Mouse (Mus musculus) neural tube, embryonic 12.5 days (tissue): ENCODE results near the gene Ly6g6e. TPM values are rescaled to one million over a fixed set of nuclear protein-coding genes. Genes with fewer than 3 reads are reported as not detected.
"Not testable (repeated sequence)": the region's sequence is repeated elsewhere in the genome, so short reads cannot be mapped to it uniquely, and the experiment has no call there.

Source experiments
- ATAC-seq: fragments of 200-750 bp; cut with Nextera tagmentation; 2 replicates; pipeline ENCODE4 v1.8.0; 2017; ENCODE audit warnings: low read depth, mild to moderate bottlenecking, moderate TSS enrichment, moderate library complexity; ENCODE audit not compliant: low FRiP score
- H3K27ac ChIP-seq: fragments of 300-500 bp; sonication (generic); 2 replicates; pipeline ENCODE4 v1.5.1; 2016
- H3K27me3 ChIP-seq: fragments of 300-500 bp; sonication (generic); replicated peaks from 2 replicates; pipeline ENCODE4 v1.6.1; 2016; ENCODE audit warnings: mild to moderate bottlenecking
- H3K36me3 ChIP-seq: fragments of 300-500 bp; sonication (generic); 2 replicates; pipeline ENCODE4 v1.6.1; 2016; ENCODE audit warnings: mild to moderate bottlenecking
- H3K4me1 ChIP-seq: fragments of 300-500 bp; sonication (generic); 2 replicates; pipeline ENCODE4 v1.6.1; 2016
- H3K4me2 ChIP-seq: fragments of 300-500 bp; sonication (generic); replicated peaks from 2 replicates; pipeline ENCODE4 v1.6.1; 2016; ENCODE audit warnings: mild to moderate bottlenecking
- H3K4me3 ChIP-seq: fragments of 300-500 bp; sonication (generic); 2 replicates; pipeline ENCODE4 v1.5.1; 2016
- H3K9ac ChIP-seq: fragments of 300-500 bp; sonication (generic); 2 replicates; pipeline ENCODE4 v1.6.1; 2016; ENCODE audit warnings: mild to moderate bottlenecking
- H3K9me3 ChIP-seq: fragments of 300-500 bp; sonication (generic); 2 replicates; pipeline ENCODE4 v1.6.1; 2016; ENCODE audit warnings: mild to moderate bottlenecking
- WGBS: fragments of 180-500 bp; shearing (Covaris S2); methylation state at CpG from one replicate; pipeline ENCODE4 v1.1.7; 2016; 5-methylcytosine and 5-hydroxymethylcytosine counted together
- polyA plus RNA-seq: library from polyadenylated mRNA; unstranded; fragments of >200 nt; fragmentation: Nextera tagmentation; extraction: Ambion mirVana; gene quantifications from 2 replicates; pipeline ENCODE4 v1.2.1, GENCODE M21; 2016

Ly6g6e gene
- 0.38 and 0.57 TPM in 2 replicates for polyA plus RNA-seq

GRCm38 (mm10) chr17:35076507-35077176 lies at the start of gene Ly6g6e:
Gene Ly6g6e (plus strand): TSS chr17:35076902.
- Histone ChIP-seq H3K27me3 (0 out of 2 replicates have a peak, but pooled peaks cover 2% of the 10 kb centered on the region), H3K9me3 (no peaks in the 10 kb centered on the region), H3K27ac (no peak within 1 kb of the TSS), H3K4me1 (peaks cover 18% of the 10 kb centered on the region), H3K4me3 (peak within 1 kb of the TSS; percentile 7; the same call in 1 of the 2 replicates), H3K9ac (peak within 1 kb of the TSS; percentile 45), H3K36me3 (no peaks in the 10 kb centered on the region), H3K4me2 (peak within 1 kb of the TSS; percentile 54)
- 26% methylated on average over 10 of the region's 10 CpGs for WGBS
- ATAC-seq, result no peak

- 30% methylated on average over 13 of the region's 13 CpGs for WGBS
- peak within 1 kb of the TSS; percentile 30 for H3K4me2 ChIP-seq
- H3K27ac ChIP-seq, result no peak within 1 kb of the TSS
- ATAC-seq, result peak; percentile 68
- no peaks in the 10 kb centered on the region for H3K36me3 ChIP-seq
- H3K9me3 ChIP-seq, result no peaks in the 10 kb centered on the region
- no peak within 1 kb of the TSS for H3K4me3 ChIP-seq
- peaks cover 19% of the 10 kb centered on the region for H3K4me1 ChIP-seq
- no peak within 1 kb of the TSS for H3K9ac ChIP-seq
- H3K27me3 ChIP-seq, result no peaks in the 10 kb centered on the region
These were observed 49.2 kb upstream of the Ly6g6e start, which contains the start of gene Sapcd1 for GRCm38 (mm10) chr17:35027277-35028068. Gene Sapcd1 (minus strand): TSS chr17:35028016.

GRCm38 (mm10) chr17:35028315-35028714 lies 48.4 kb upstream of the Ly6g6e start:
- ATAC-seq, result no peak
- no peak overlapping the region for H3K9ac ChIP-seq
- no peaks in the 10 kb centered on the region for H3K9me3 ChIP-seq
- H3K4me3 ChIP-seq, result no peak overlapping the region
- no peak overlapping the region for H3K4me2 ChIP-seq
- no peaks in the 10 kb centered on the region for H3K36me3 ChIP-seq
- peaks cover 19% of the 10 kb centered on the region for H3K4me1 ChIP-seq
- no peak overlapping the region for H3K27ac ChIP-seq
- 87% methylated on average over 2 of the region's 2 CpGs for WGBS
- H3K27me3 ChIP-seq, result no peaks in the 10 kb centered on the region

- H3K9me3 ChIP-seq, result no peaks in the 10 kb centered on the region
- ATAC-seq, result no peak
- H3K27me3 ChIP-seq, result no peaks in the 10 kb centered on the region
- no peak overlapping the region for H3K4me3 ChIP-seq
- H3K36me3 ChIP-seq, result no peaks in the 10 kb centered on the region
- 32% methylated on average over 19 of the region's 19 CpGs for WGBS
- H3K27ac ChIP-seq, result no peak overlapping the region
- H3K4me1 ChIP-seq, result peaks cover 19% of the 10 kb centered on the region
- peak overlapping the region; percentile 48 for H3K4me2 ChIP-seq
- H3K9ac ChIP-seq, result peak overlapping the region; percentile 38; the same call in 1 of the 2 replicates
These were observed 46.8 kb upstream of the Ly6g6e start for GRCm38 (mm10) chr17:35029691-35030532.

GRCm38 (mm10) chr17:35031272-35031671 lies 45.4 kb upstream of the Ly6g6e start:
- H3K4me1 ChIP-seq, result peaks cover 15% of the 10 kb centered on the region
- H3K9me3 ChIP-seq, result no peaks in the 10 kb centered on the region
- no peak for ATAC-seq
- 91% methylated on average over 11 of the region's 11 CpGs for WGBS
- no peak overlapping the region for H3K4me3 ChIP-seq
- H3K27me3 ChIP-seq, result no peaks in the 10 kb centered on the region
- H3K36me3 ChIP-seq, result no peaks in the 10 kb centered on the region
- no peak overlapping the region for H3K4me2 ChIP-seq
- H3K27ac ChIP-seq, result no peak overlapping the region
- H3K9ac ChIP-seq, result no peak overlapping the region

- WGBS, result 84% methylated on average over 7 of the region's 7 CpGs
These were observed 44.8 kb upstream of the Ly6g6e start for GRCm38 (mm10) chr17:35031880-35032279.

GRCm38 (mm10) chr17:35032323-35032870 lies 44.3 kb upstream of the Ly6g6e start:
- H3K9me3 ChIP-seq, result no peaks in the 10 kb centered on the region
- no peaks in the 10 kb centered on the region for H3K27me3 ChIP-seq
- H3K4me2 ChIP-seq, result no peak overlapping the region
- no peak overlapping the region for H3K27ac ChIP-seq
- ATAC-seq, result no peak
- WGBS, result 78% methylated on average over 8 of the region's 8 CpGs
- H3K4me1 ChIP-seq, result peaks cover 10% of the 10 kb centered on the region
- H3K4me3 ChIP-seq, result no peak overlapping the region
- H3K9ac ChIP-seq, result no peak overlapping the region
- no peaks in the 10 kb centered on the region for H3K36me3 ChIP-seq

More at GRCm38 (mm10) chr17:35031880-35032279, 44.8 kb upstream of the Ly6g6e start:
- H3K36me3 ChIP-seq, result no peaks in the 10 kb centered on the region
- no peak for ATAC-seq
- H3K4me2 ChIP-seq, result no peak overlapping the region
- no peak overlapping the region for H3K9ac ChIP-seq
- H3K27ac ChIP-seq, result no peak overlapping the region
- H3K27me3 ChIP-seq, result no peaks in the 10 kb centered on the region
- H3K4me1 ChIP-seq, result peaks cover 13% of the 10 kb centered on the region
- no peaks in the 10 kb centered on the region for H3K9me3 ChIP-seq
- H3K4me3 ChIP-seq, result no peak overlapping the region

- H3K9ac ChIP-seq, H3K27ac ChIP-seq, H3K4me3 ChIP-seq, H3K4me2 ChIP-seq, H3K36me3 ChIP-seq, H3K27me3 ChIP-seq, H3K4me1 ChIP-seq, ATAC-seq, H3K9me3 ChIP-seq: not testable (repeated sequence)
- 76% methylated on average over 1 of the region's 1 CpGs for WGBS
These were observed 43.0 kb upstream of the Ly6g6e start for GRCm38 (mm10) chr17:35033703-35034102.

GRCm38 (mm10) chr17:35034896-35035295 lies 41.8 kb upstream of the Ly6g6e start:
- Histone ChIP-seq H3K9ac (no peak overlapping the region), H3K4me2 (no peak overlapping the region), H3K36me3 (no peaks in the 10 kb centered on the region), H3K4me1 (peaks cover 4% of the 10 kb centered on the region), H3K4me3 (no peak overlapping the region), H3K27ac (no peak overlapping the region), H3K27me3 (no peaks in the 10 kb centered on the region), H3K9me3 (no peaks in the 10 kb centered on the region)
- WGBS, result 82% methylated on average over 6 of the region's 6 CpGs
- ATAC-seq, result no peak

- WGBS, result 87% methylated on average over 11 of the region's 11 CpGs
- no peak overlapping the region for H3K9ac ChIP-seq
- no peak overlapping the region for H3K4me2 ChIP-seq
- H3K4me1 ChIP-seq, result no peaks in the 10 kb centered on the region
- H3K27ac ChIP-seq, result no peak overlapping the region
- no peaks in the 10 kb centered on the region for H3K27me3 ChIP-seq
- H3K36me3 ChIP-seq, result no peaks in the 10 kb centered on the region
- no peaks in the 10 kb centered on the region for H3K9me3 ChIP-seq
- H3K4me3 ChIP-seq, result no peak overlapping the region
- ATAC-seq, result no peak
These were observed 37.4 kb upstream of the Ly6g6e start for GRCm38 (mm10) chr17:35039121-35039873.

- H3K4me1 ChIP-seq, result peaks cover 22% of the 10 kb centered on the region
- ATAC-seq, result no peak
- no peak overlapping the region for H3K4me3 ChIP-seq
- no peaks in the 10 kb centered on the region for H3K9me3 ChIP-seq
- H3K27ac ChIP-seq, result no peak overlapping the region
- H3K27me3 ChIP-seq, result no peaks in the 10 kb centered on the region
- 90% methylated on average over 4 of the region's 4 CpGs for WGBS
- no peak overlapping the region for H3K4me2 ChIP-seq
- H3K9ac ChIP-seq, result no peak overlapping the region
- no peaks in the 10 kb centered on the region for H3K36me3 ChIP-seq
These were observed 32.9 kb upstream of the Ly6g6e start for GRCm38 (mm10) chr17:35043794-35044193.
